Mouse (Mus musculus): ENCODE data around the gene Syne1. TPM values are rescaled to one million over a fixed set of nuclear protein-coding genes. Genes with fewer than 3 reads are reported as not detected.

Gene Syne1
- total RNA-seq, 2 experiments from 2014 or later: 17.7 to 24.4 TPM

- DNase-seq: peak; percentile 35
Observed at GRCm38 (mm10) chr10:4974246-4974645, 577.0 kb downstream of the Syne1 start.

GRCm38 (mm10) chr10:4972026-4972425 lies 579.3 kb downstream of the Syne1 start:
- no peak for DNase-seq

- DNase-seq: no peak
Observed at GRCm38 (mm10) chr10:4971586-4971985, 579.7 kb downstream of the Syne1 start.

- peak; percentile 15 for DNase-seq
Observed at GRCm38 (mm10) chr10:4971156-4971555, 580.1 kb downstream of the Syne1 start.

Other genes with a start within 250 kb of the Syne1 start
- 10 to 100 TPM in 1 of 2 experiments, 1 to 10 TPM in 1; 8.5 to 13.4 TPM for gene Myct1, start 42.3 kb upstream of the Syne1 start, total RNA-seq (2021)
- under 1 TPM; 0.18 to 0.76 TPM for gene Vip, start 87.7 kb upstream of the Syne1 start, total RNA-seq (2021)

Data from adrenal gland, postnatal 10 days (tissue).